Mouse (Mus musculus): ENCODE data around the gene Thbs3.

GRCm38 (mm10) chr3:89174844-89175243 lies 40.1 kb upstream of the Thbs3 start:
- TF ChIP-seq CTCF (IDR thresholded peaks at IDR 0.05; ENCODE audit: low read depth, low read length) (no peak), POLR2A (IDR thresholded peaks at IDR 0.05; ENCODE audit: borderline replicate concordance, low read depth, low read length) (no peak)

Measured in bone marrow macrophage, adult 2 months (primary cell).